In genomic region chr1:158490175-158490574, GRCm38 (mm10) we compare ENCODE assay signal across 16 mouse cellular contexts.
DNase-seq lines count a peak whose midpoint lies in the region; ATAC-seq and TF ChIP-seq lines count a peak whose summit lies in the region.
"Had no signal": no experiment of that assay in that cellular context is flagged by ENCODE, and none has a peak within 500 bp of the region (broad histone marks: within the 10 kb centered on the region; RNA-seq: fewer than 3 reads in every experiment).

No protein-coding gene starts in this region.

- H3K27ac ChIP-seq in neural tube, embryonic 13.5 days (replicated peaks), result peak overlapping the region; percentile 73
- H3K27ac ChIP-seq in forebrain, embryonic 14.5 days (ENCODE audit: low read depth, low read length), result peak overlapping the region; percentile 80
- peak overlapping the region; percentile 76 for H3K27ac ChIP-seq in hindbrain, postnatal 0 days
- peak overlapping the region; percentile 64 for H3K27ac ChIP-seq in neural tube, embryonic 14.5 days (ENCODE audit: low read depth, low read length)
- H3K27ac ChIP-seq: heart, embryonic 13.5 days; limb, embryonic 15.5 days had no signal

- no peaks in the 10 kb centered on the region for H3K27me3 ChIP-seq in neural tube, embryonic 13.5 days
- H3K27me3 ChIP-seq in forebrain, embryonic 14.5 days (replicated peaks; ENCODE audit: control insufficient read depth, insufficient read depth, low read length), result no peaks in the 10 kb centered on the region
- H3K27me3 ChIP-seq in hindbrain, postnatal 0 days (ENCODE audit: insufficient read depth, low read length), result no peaks in the 10 kb centered on the region
- no peaks in the 10 kb centered on the region for H3K27me3 ChIP-seq in neural tube, embryonic 14.5 days (ENCODE audit: control insufficient read depth, insufficient read depth, low read length)
- H3K27me3 ChIP-seq: heart, embryonic 13.5 days; limb, embryonic 15.5 days had no signal

- no peak overlapping the region for H3K4me2 ChIP-seq in neural tube, embryonic 13.5 days
- H3K4me2 ChIP-seq in forebrain, embryonic 14.5 days (ENCODE audit: low read length), result no peak overlapping the region
- no peak overlapping the region for H3K4me2 ChIP-seq in hindbrain, postnatal 0 days (ENCODE audit: low read depth, low read length)
- no peak overlapping the region for H3K4me2 ChIP-seq in neural tube, embryonic 14.5 days (ENCODE audit: low read depth, low read length)
- H3K4me2 ChIP-seq: heart, embryonic 13.5 days; limb, embryonic 15.5 days had no signal

- peaks cover 28% of the 10 kb centered on the region for H3K4me1 ChIP-seq in neural tube, embryonic 13.5 days (replicated peaks)
- peaks cover 16% of the 10 kb centered on the region; the same call in 1 of the 2 replicates for H3K4me1 ChIP-seq in forebrain, embryonic 14.5 days (ENCODE audit: control insufficient read depth, insufficient read depth, low read length)
- H3K4me1 ChIP-seq in hindbrain, postnatal 0 days (ENCODE audit: insufficient read depth, low read length), result peaks cover 11% of the 10 kb centered on the region; the same call in 1 of the 2 replicates
- no peaks in the 10 kb centered on the region; the same call in 1 of the 2 replicates for H3K4me1 ChIP-seq in neural tube, embryonic 14.5 days (ENCODE audit: control insufficient read depth, insufficient read depth, low read length)
- H3K4me1 ChIP-seq: heart, embryonic 13.5 days; limb, embryonic 15.5 days had no signal

- no peak for TF ChIP-seq CTCF in hindbrain, postnatal 0 days (IDR thresholded peaks at IDR 0.05; ENCODE audit: low read depth)

- H3K4me3 ChIP-seq in neural tube, embryonic 13.5 days, result no peak overlapping the region
- no peak overlapping the region for H3K4me3 ChIP-seq in forebrain, embryonic 14.5 days (ENCODE audit: low read depth, low read length)
- no peak overlapping the region for H3K4me3 ChIP-seq in hindbrain, postnatal 0 days (ENCODE audit: low read length)
- H3K4me3 ChIP-seq in neural tube, embryonic 14.5 days (ENCODE audit: low read depth, low read length), result no peak overlapping the region
- H3K4me3 ChIP-seq: heart, embryonic 13.5 days; limb, embryonic 15.5 days had no signal

- H3K36me3 ChIP-seq in neural tube, embryonic 13.5 days, result no peaks in the 10 kb centered on the region
- no peaks in the 10 kb centered on the region for H3K36me3 ChIP-seq in forebrain, embryonic 14.5 days (ENCODE audit: control insufficient read depth, insufficient read depth, low read length)
- H3K36me3 ChIP-seq in hindbrain, postnatal 0 days (ENCODE audit: insufficient read depth, low read length), result no peaks in the 10 kb centered on the region
- H3K36me3 ChIP-seq in neural tube, embryonic 14.5 days (ENCODE audit: control insufficient read depth, insufficient read depth, low read length), result no peaks in the 10 kb centered on the region
- H3K36me3 ChIP-seq: G1E; heart, embryonic 13.5 days; limb, embryonic 15.5 days had no signal

- DNase-seq in neural tube, embryonic 10.5 days (ENCODE audit: extremely low spot score, low spot score), result no peak
- DNase-seq in forebrain, embryonic 14.5 days (ENCODE audit: low spot score), result peak; percentile 64
- DNase-seq in hindbrain, postnatal 0 days (ENCODE audit: low spot score), result peak; percentile 33
- DNase-seq in left cerebral cortex, adult 8-10 months (ENCODE audit: low spot score in 2 of 2), result no peak
- DNase-seq in urinary bladder, postnatal 14 days (ENCODE audit: low spot score), result no peak
- DNase-seq: cerebellum, adult 9-10 months; kidney, adult 9 months; liver, postnatal 0 days; right cerebral cortex, postnatal 14 days; thymus, adult 18-20 months had no signal

- WGBS in neural tube, embryonic 13.5 days, result 8% methylated on average over 1 of the region's 1 CpGs
- 6% methylated on average over 1 of the region's 1 CpGs for WGBS in forebrain, embryonic 14.5 days
- 43% methylated on average over 1 of the region's 1 CpGs for WGBS in hindbrain, postnatal 0 days
- 19% methylated on average over 1 of the region's 1 CpGs for WGBS in neural tube, embryonic 14.5 days

- no peak overlapping the region for H3K9ac ChIP-seq in neural tube, embryonic 13.5 days
- H3K9ac ChIP-seq in forebrain, embryonic 14.5 days (ENCODE audit: low read length), result no peak overlapping the region
- no peak overlapping the region for H3K9ac ChIP-seq in hindbrain, postnatal 0 days (replicated peaks; ENCODE audit: low read length)
- no peak overlapping the region for H3K9ac ChIP-seq in neural tube, embryonic 14.5 days (replicated peaks; ENCODE audit: low read depth, low read length)
- H3K9ac ChIP-seq: heart, embryonic 13.5 days; limb, embryonic 15.5 days; liver, postnatal 0 days had no signal

- ATAC-seq in neural tube, embryonic 13.5 days (ENCODE audit: low read depth), result no peak
- peak; percentile 68 for ATAC-seq in forebrain, embryonic 14.5 days
- no peak for ATAC-seq in hindbrain, postnatal 0 days
- no peak for ATAC-seq in neural tube, embryonic 14.5 days (ENCODE audit: low read depth)
- no peak for ATAC-seq in megakaryocyte, adult 5-6 weeks (ENCODE audit: poor library complexity, severe bottlenecking)
- ATAC-seq: liver, postnatal 0 days had no signal

- no peaks in the 10 kb centered on the region for H3K9me3 ChIP-seq in neural tube, embryonic 13.5 days
- no peaks in the 10 kb centered on the region for H3K9me3 ChIP-seq in forebrain, embryonic 14.5 days (replicated peaks; ENCODE audit: control insufficient read depth, low read length)
- no peaks in the 10 kb centered on the region for H3K9me3 ChIP-seq in hindbrain, postnatal 0 days (ENCODE audit: low read length)
- no peaks in the 10 kb centered on the region for H3K9me3 ChIP-seq in neural tube, embryonic 14.5 days (ENCODE audit: control insufficient read depth, low read length)
- H3K9me3 ChIP-seq: heart, embryonic 13.5 days; limb, embryonic 15.5 days had no signal

Comparison
In these comparisons a context has a peak if more than half of its experiments do, and no peak if none do; other contexts are left out.
1. DNase-seq: peak in forebrain, embryonic 14.5 days (single experiment) and hindbrain, postnatal 0 days (single experiment); none in neural tube, embryonic 10.5 days (single experiment), left cerebral cortex, adult 8-10 months (0 of 2) and urinary bladder, postnatal 14 days (single experiment).
2. Peak in every context shown above with its lines, with median percentiles within 50 percentile points of each other: H3K27ac ChIP-seq.